Mouse (Mus musculus): Measurements from ENCODE around the gene Fam189a2. TPM values are rescaled to one million over a fixed set of nuclear protein-coding genes. Genes with fewer than 3 reads are reported as not detected.

The Fam189a2 gene
- total RNA-seq, 2 experiments from 2014 or later: 9.7 to 10.4 TPM

DNA sequence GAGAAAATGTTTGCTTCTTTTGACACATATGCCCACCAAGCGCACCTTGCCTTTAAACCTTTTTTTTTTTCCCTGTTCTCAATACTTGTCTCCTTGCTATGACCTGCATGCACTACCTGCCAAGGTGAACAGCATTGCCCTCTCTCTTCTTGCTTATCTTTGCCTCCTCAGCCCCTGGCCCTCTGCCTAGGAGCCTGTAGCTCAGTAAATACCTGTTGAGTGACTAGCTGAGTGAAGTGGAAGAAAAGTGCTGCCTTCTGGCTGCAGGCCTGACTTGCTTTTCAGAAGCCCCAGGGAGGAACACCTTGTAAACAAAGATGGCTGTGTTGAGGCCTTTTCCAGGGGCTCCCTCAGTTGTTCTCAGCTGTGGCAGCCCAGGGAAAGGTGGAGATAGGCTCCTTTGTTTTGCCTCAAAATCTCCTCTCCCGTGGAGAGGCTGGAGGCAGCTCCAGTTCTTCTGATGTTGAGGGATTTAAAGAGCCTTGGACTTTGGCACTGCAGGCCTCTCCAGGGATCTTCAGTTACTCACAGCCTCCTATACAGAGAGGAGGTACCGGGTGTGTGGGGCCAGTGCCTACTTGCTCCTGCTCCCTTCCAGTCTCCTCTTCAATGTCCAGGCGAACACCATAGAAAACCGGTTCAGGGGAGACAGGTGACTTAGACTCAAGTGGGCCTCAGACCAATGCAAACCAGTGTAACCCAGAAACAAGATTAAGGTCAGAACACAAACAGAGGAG is 62.5 kb downstream of the Fam189a2 start:
- intact Hi-C loops (cut with DNase I): loop anchor here (2.0 to 10.0 kb wide), 2 partner anchors 53 to 423 kb away; no protein-coding TSS in a partner anchor
- TF ChIP-seq CTCF (IDR thresholded peaks at IDR 0.05): no peak
- no peak overlapping the region for H3K4me3 ChIP-seq
- no peak for DNase-seq (ENCODE audit: extremely low spot score in 1 of 2, low spot score in 2 of 2)
- H3K27ac ChIP-seq: no peak overlapping the region

GRCm38 (mm10) chr19:23967156-23967555 is 63.7 kb downstream of the Fam189a2 start:
- peak; percentile 35 to 64 for DNase-seq (ENCODE audit: extremely low spot score in 1 of 2, low spot score in 2 of 2)
- no peak for TF ChIP-seq CTCF (IDR thresholded peaks at IDR 0.05)
- no peak overlapping the region for H3K27ac ChIP-seq
- intact Hi-C loops (cut with DNase I): loop anchor here (10.0 kb wide), 1 partner anchor 422 kb away; no protein-coding TSS in a partner anchor
- no peak overlapping the region for H3K4me3 ChIP-seq

DNA sequence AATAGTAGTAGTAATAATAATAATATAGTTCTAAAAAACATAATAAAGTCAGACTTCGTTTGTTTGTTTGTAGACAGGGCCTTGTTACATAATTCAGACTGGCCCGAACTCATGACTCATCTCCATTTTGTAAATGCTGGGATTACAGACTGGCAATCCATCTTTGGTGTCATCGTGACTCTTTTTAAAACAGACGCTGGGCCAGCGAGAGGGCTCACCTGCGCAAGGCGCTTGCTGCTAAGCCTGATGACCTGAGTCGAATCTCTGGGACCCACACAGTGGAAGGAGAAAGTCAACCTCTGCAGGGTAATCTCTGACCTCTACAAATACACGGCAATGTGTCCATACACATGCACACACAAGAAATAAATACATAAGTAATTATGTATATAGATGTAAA is 64.4 kb downstream of the Fam189a2 start:
- Histone ChIP-seq H3K4me3 (no peak overlapping the region), H3K27ac (no peak overlapping the region)
- no peak for DNase-seq (ENCODE audit: extremely low spot score in 1 of 2, low spot score in 2 of 2)
- no peak for TF ChIP-seq CTCF (IDR thresholded peaks at IDR 0.05)
- intact Hi-C loops (cut with DNase I): loop anchor here (10.0 kb wide), 1 partner anchor 422 kb away; no protein-coding TSS in a partner anchor

DNA sequence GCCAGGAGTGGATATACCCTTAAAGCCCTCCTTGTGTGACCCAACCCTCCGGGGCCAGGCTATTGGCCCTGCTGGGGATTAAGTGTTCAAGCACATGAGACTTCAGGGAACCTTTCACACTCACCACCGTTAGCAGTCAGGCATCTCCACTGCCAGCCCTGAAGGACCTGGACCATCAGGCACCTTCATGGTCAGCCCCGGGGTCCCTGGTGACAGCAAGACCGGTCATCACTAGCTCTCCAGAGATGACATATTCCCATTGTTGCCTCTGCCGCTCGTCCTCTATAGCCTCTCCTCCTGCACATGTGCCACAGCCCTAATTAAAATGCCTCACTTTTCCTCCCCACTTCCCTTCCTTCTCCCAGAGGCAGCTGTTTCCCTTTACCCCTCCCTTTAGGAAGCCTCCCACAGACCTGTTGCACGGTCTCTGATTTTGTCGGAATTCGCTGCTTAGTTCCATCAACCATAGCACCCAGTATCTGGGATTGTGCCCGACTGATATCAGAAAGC is 66.4 kb downstream of the Fam189a2 start:
- Histone ChIP-seq H3K4me3 (no peak overlapping the region), H3K27ac (no peak overlapping the region)
- no peak for TF ChIP-seq CTCF (IDR thresholded peaks at IDR 0.05)
- no peak for DNase-seq (ENCODE audit: extremely low spot score in 1 of 2, low spot score in 2 of 2)
- intact Hi-C loops (cut with DNase I): loop anchor here (5.0 to 10.0 kb wide), 3 partner anchors 420 to 667 kb away; no protein-coding TSS in a partner anchor

- intact Hi-C loops (cut with DNase I): loop anchor here (2.0 to 10.0 kb wide), 6 partner anchors 61 to 664 kb away; no protein-coding TSS in a partner anchor
- peak; percentile 96 for TF ChIP-seq CTCF (IDR thresholded peaks at IDR 0.05)
Measured at GRCm38 (mm10) chr19:23961516-23961915, 69.3 kb downstream of the Fam189a2 start.

GRCm38 (mm10) chr19:23960831-23961447 is 69.9 kb downstream of the Fam189a2 start:
- no peak overlapping the region for H3K27ac ChIP-seq
- no peak for TF ChIP-seq CTCF (IDR thresholded peaks at IDR 0.05)
- intact Hi-C loops (cut with DNase I): loop anchor here (2.0 to 10.0 kb wide), 6 partner anchors 60 to 664 kb away; no protein-coding TSS in a partner anchor
- DNase-seq (ENCODE audit: extremely low spot score in 1 of 2, low spot score in 2 of 2): no peak
- H3K4me3 ChIP-seq: no peak overlapping the region

More at GRCm38 (mm10) chr19:23961516-23961915, 69.3 kb downstream of the Fam189a2 start:
- Histone ChIP-seq H3K27ac (no peak overlapping the region), H3K4me3 (no peak overlapping the region)
- DNase-seq (ENCODE audit: extremely low spot score in 1 of 2, low spot score in 2 of 2): peak; percentile 71 to 79

- no peak for TF ChIP-seq CTCF (IDR thresholded peaks at IDR 0.05)
- Histone ChIP-seq H3K27ac (no peak overlapping the region), H3K4me3 (no peak overlapping the region)
- intact Hi-C loops (cut with DNase I): loop anchor here (2.0 to 10.0 kb wide), 6 partner anchors 59 to 663 kb away; no protein-coding TSS in a partner anchor
- no peak for DNase-seq (ENCODE audit: extremely low spot score in 1 of 2, low spot score in 2 of 2)
Measured at GRCm38 (mm10) chr19:23960275-23960674, 70.5 kb downstream of the Fam189a2 start.

GRCm38 (mm10) chr19:23959870-23960269 is 70.9 kb downstream of the Fam189a2 start:
- Histone ChIP-seq H3K27ac (no peak overlapping the region), H3K4me3 (no peak overlapping the region)
- DNase-seq (ENCODE audit: extremely low spot score in 1 of 2, low spot score in 2 of 2): no peak
- TF ChIP-seq CTCF (IDR thresholded peaks at IDR 0.05): no peak
- intact Hi-C loops (cut with DNase I): loop anchor here (1.0 to 10.0 kb wide), 7 partner anchors 59 to 663 kb away; partner anchors contain the start of gene Apba1

- no peak for DNase-seq (ENCODE audit: extremely low spot score in 1 of 2, low spot score in 2 of 2)
- Histone ChIP-seq H3K27ac (no peak overlapping the region), H3K4me3 (no peak overlapping the region)
- TF ChIP-seq CTCF (IDR thresholded peaks at IDR 0.05): peak; percentile 59
- intact Hi-C loops (cut with DNase I): loop anchor here (1.0 kb wide), 1 partner anchor 201 kb away; the partner anchor contains the start of gene Apba1
Measured at GRCm38 (mm10) chr19:23958925-23959324, 71.9 kb downstream of the Fam189a2 start.

DNA sequence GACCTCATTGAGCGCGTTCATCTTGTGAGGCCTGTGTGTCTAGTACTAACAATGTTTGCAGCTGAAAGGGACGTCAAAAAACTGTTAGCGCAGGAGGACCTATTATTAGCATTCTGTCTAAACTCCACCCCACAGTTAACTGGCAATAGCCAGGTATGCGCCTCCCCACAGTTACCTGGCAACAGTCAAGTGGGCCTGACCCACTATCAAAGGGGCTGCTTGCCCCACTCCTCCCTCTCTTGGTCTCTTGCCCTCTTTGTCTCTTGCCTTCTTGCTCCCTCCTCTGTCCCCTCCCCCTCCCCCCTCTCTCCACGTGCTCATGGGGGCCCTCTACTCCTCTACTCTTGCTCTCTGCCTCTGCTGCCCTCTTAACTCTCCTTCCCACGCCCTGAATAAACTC is 73.3 kb downstream of the Fam189a2 start:
- no peak overlapping the region for H3K4me3 ChIP-seq
- DNase-seq (ENCODE audit: extremely low spot score in 1 of 2, low spot score in 2 of 2): no peak
- no peak for TF ChIP-seq CTCF (IDR thresholded peaks at IDR 0.05)
- intact Hi-C loops (cut with DNase I): no loop called here
- no peak overlapping the region for H3K27ac ChIP-seq

DNA sequence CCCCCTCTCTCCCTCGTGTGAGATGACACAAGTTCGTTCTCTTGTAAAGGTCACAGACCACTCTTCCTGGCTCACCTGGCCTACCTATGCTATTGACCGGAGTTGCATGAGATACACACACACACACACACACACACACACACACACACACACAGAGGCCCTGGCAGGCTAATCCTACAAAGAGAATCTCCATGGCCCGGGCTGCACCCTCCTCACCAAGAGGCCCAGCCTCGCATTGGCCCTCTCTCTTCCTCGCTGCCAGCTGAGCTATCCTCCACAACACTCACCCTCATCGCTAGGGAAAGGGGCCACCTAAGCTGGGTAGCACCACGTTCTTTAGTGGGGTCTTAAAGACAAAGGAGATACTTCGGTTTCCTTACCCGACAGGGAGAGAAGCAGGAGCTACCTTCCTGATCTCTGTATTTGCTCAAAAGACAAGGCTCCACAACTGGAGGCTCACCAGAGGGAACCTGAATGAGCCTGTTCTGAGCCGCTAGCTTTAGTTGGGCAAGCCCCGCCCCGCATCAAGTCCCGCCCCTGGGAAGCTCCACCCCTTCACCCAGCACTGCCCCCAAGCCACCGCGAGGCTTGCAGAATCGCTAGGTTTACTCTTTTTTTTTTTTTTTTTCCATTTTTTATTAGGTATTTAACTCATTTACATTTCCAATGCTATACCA is 74.4 kb downstream of the Fam189a2 start:
- no peak overlapping the region for H3K27ac ChIP-seq

More for the DNA sequence above, 74.4 kb downstream of the Fam189a2 start:
- TF ChIP-seq CTCF (IDR thresholded peaks at IDR 0.05): no peak
- no peak for DNase-seq (ENCODE audit: extremely low spot score in 1 of 2, low spot score in 2 of 2)
- no peak overlapping the region for H3K4me3 ChIP-seq
- intact Hi-C loops (cut with DNase I): no loop called here
